Mouse (Mus musculus) hindbrain, postnatal 0 days (tissue): ENCODE data around the gene Glt1d1. TPM values are rescaled to one million over a fixed set of nuclear protein-coding genes. Genes with fewer than 3 reads are reported as not detected.
"Not testable (repeated sequence)": the region's sequence is repeated elsewhere in the genome, so short reads cannot be mapped to it uniquely, and the experiment has no call there.

Source experiments
- ATAC-seq: fragments of 200-750 bp; cut with Nextera tagmentation; 2 replicates; pipeline ENCODE4 v1.8.0; 2017; ENCODE audit warnings: mild to moderate bottlenecking, moderate TSS enrichment, moderate library complexity
- DNase-seq: peaks from one replicate; pipeline ENCODE4 v3.0.0-alpha.2; 2015; ENCODE audit warnings: low spot score
- H3K27ac ChIP-seq: fragments of 300-500 bp; sonication (generic); 2 replicates; pipeline ENCODE4 v1.5.1; 2014; ENCODE audit warnings: mild to moderate bottlenecking
- H3K27me3 ChIP-seq: fragments of 300-500 bp; sonication (generic); 2 replicates; pipeline ENCODE4 v1.6.1; 2014; ENCODE audit warnings: low read length, mixed read lengths; ENCODE audit not compliant: insufficient read depth
- H3K36me3 ChIP-seq: fragments of 300-500 bp; sonication (generic); 2 replicates; pipeline ENCODE4 v1.6.1; 2014; ENCODE audit warnings: low read length, mixed read lengths; ENCODE audit not compliant: insufficient read depth
- H3K4me1 ChIP-seq: fragments of 300-500 bp; sonication (generic); 2 replicates; pipeline ENCODE4 v1.6.1; 2014; ENCODE audit warnings: antibody characterized with exemption, low read length, mixed read lengths; ENCODE audit not compliant: insufficient read depth
- H3K4me2 ChIP-seq: fragments of 300-500 bp; sonication (generic); 2 replicates; pipeline ENCODE4 v1.6.1; 2014; ENCODE audit warnings: low read depth, mild to moderate bottlenecking, low read length, moderate library complexity, mixed read lengths
- H3K4me3 ChIP-seq: fragments of 300-500 bp; sonication (generic); 2 replicates; pipeline ENCODE4 v1.5.1; 2014; ENCODE audit warnings: low read length
- H3K9ac ChIP-seq: fragments of 300-500 bp; sonication (generic); replicated peaks from 2 replicates; pipeline ENCODE4 v1.6.1; 2014; ENCODE audit warnings: mild to moderate bottlenecking, low read length, moderate library complexity, mixed read lengths
- H3K9me3 ChIP-seq: fragments of 300-500 bp; sonication (generic); 2 replicates; pipeline ENCODE4 v1.6.1; 2016; ENCODE audit warnings: low read length, mixed read lengths
- CTCF ChIP-seq: IDR thresholded peaks from 2 replicates; pipeline ENCODE4 v1.5.1; 2016; ENCODE audit warnings: antibody characterized with exemption, control low read depth, low read depth
- WGBS: fragments of 180-500 bp; shearing (Covaris S2); extraction: QIAGEN DNeasy Blood & Tissue Kit; methylation state at CpG from one replicate; pipeline ENCODE4 v1.1.7; 2014; 5-methylcytosine and 5-hydroxymethylcytosine counted together
- polyA plus RNA-seq: library from polyadenylated mRNA; unstranded; fragments of >200 nt; fragmentation: Nextera tagmentation; extraction: Ambion mirVana; gene quantifications from 2 replicates; pipeline ENCODE4 v1.2.1, GENCODE M21; 2015
- total RNA-seq: library from RNA; depleted of rRNA; stranded (reverse); fragments of >200 nt; gene quantifications from 2 replicates; pipeline ENCODE4 v1.2.3, GENCODE M21; 2014

Glt1d1 gene
- total and polyA plus RNA-seq, 2 experiments from 2014 or later, result 2.9 to 8.9 TPM

- Histone ChIP-seq H3K27ac (no peak overlapping the region), H3K4me3 (no peak overlapping the region), H3K4me1 (no peaks in the 10 kb centered on the region), H3K36me3 (no peaks in the 10 kb centered on the region), H3K9me3 (no peaks in the 10 kb centered on the region), H3K4me2 (no peak overlapping the region), H3K27me3 (no peaks in the 10 kb centered on the region), H3K9ac (no peak overlapping the region)
- DNase-seq (no peak), ATAC-seq (no peak)
- 89% methylated on average over 2 of the region's 2 CpGs for WGBS
- no peak for TF ChIP-seq CTCF
Measured at GRCm38 (mm10) chr5:127730351-127730750, 98.3 kb downstream of the Glt1d1 start.

GRCm38 (mm10) chr5:127741331-127741730 lies 109.3 kb downstream of the Glt1d1 start:
- Histone ChIP-seq H3K27ac (no peak overlapping the region), H3K9ac (no peak overlapping the region), H3K4me2 (0 out of 2 replicates have a peak overlapping the region, but pooled peaks have one; percentile 23), H3K4me1 (no peaks in the 10 kb centered on the region), H3K27me3 (no peaks in the 10 kb centered on the region), H3K9me3 (no peaks in the 10 kb centered on the region), H3K36me3 (no peaks in the 10 kb centered on the region), H3K4me3 (no peak overlapping the region)
- WGBS, result 44% methylated on average over 16 of the region's 16 CpGs
- ATAC-seq, result no peak
- no peak for TF ChIP-seq CTCF
- peak; percentile 70 for DNase-seq

GRCm38 (mm10) chr5:127749540-127749939 lies 117.5 kb downstream of the Glt1d1 start:
- H3K9me3 ChIP-seq, H3K27ac ChIP-seq, H3K4me2 ChIP-seq, ATAC-seq, DNase-seq, H3K4me3 ChIP-seq, H3K9ac ChIP-seq, H3K27me3 ChIP-seq, H3K36me3 ChIP-seq: not testable (repeated sequence)
- 85% methylated on average over 3 of the region's 3 CpGs for WGBS
- TF ChIP-seq CTCF, result 0 out of 2 replicates have a peak, but pooled peaks have one; percentile 8
- peaks cover 11% of the 10 kb centered on the region; the same call in 1 of the 2 replicates for H3K4me1 ChIP-seq

GRCm38 (mm10) chr5:127751262-127751975 lies 119.4 kb downstream of the Glt1d1 start:
- DNase-seq, result peak; percentile 71
- 23% methylated on average over 20 of the region's 20 CpGs for WGBS
- Histone ChIP-seq H3K9me3 (no peaks in the 10 kb centered on the region), H3K4me3 (no peak overlapping the region), H3K27me3 (no peaks in the 10 kb centered on the region), H3K36me3 (no peaks in the 10 kb centered on the region), H3K9ac (no peak overlapping the region), H3K4me2 (peak overlapping the region; percentile 31), H3K27ac (no peak overlapping the region), H3K4me1 (peaks cover 11% of the 10 kb centered on the region; the same call in 1 of the 2 replicates)
- peak; percentile 66; the same call in 1 of the 2 replicates for ATAC-seq
- no peak; the same call in 1 of the 2 replicates for TF ChIP-seq CTCF

- H3K36me3 ChIP-seq, result no peaks in the 10 kb centered on the region
- TF ChIP-seq CTCF, result no peak
- H3K4me3 ChIP-seq, result no peak overlapping the region
- DNase-seq (peak; percentile 32), ATAC-seq (peak; percentile 55)
- H3K4me2 ChIP-seq, result no peak overlapping the region
- H3K4me1 ChIP-seq, result peaks cover 11% of the 10 kb centered on the region; the same call in 1 of the 2 replicates
- H3K9me3 ChIP-seq, result no peaks in the 10 kb centered on the region
- H3K9ac ChIP-seq, result no peak overlapping the region
- H3K27ac ChIP-seq, result no peak overlapping the region; the same call in 1 of the 2 replicates
- H3K27me3 ChIP-seq, result no peaks in the 10 kb centered on the region
- 64% methylated on average over 4 of the region's 4 CpGs for WGBS
Measured at GRCm38 (mm10) chr5:127755594-127755993, 123.5 kb downstream of the Glt1d1 start.

- 65% methylated on average over 3 of the region's 3 CpGs for WGBS
- TF ChIP-seq CTCF, result no peak
- no peaks in the 10 kb centered on the region for H3K9me3 ChIP-seq
- peak; percentile 40 for DNase-seq
- peak; percentile 30; the same call in 1 of the 2 replicates for ATAC-seq
- H3K4me2 ChIP-seq, result no peak overlapping the region
- H3K9ac ChIP-seq, result no peak overlapping the region
- no peaks in the 10 kb centered on the region for H3K27me3 ChIP-seq
- H3K4me1 ChIP-seq, result peaks cover 9% of the 10 kb centered on the region; the same call in 1 of the 2 replicates
- no peaks in the 10 kb centered on the region for H3K36me3 ChIP-seq
- no peak overlapping the region for H3K27ac ChIP-seq
- no peak overlapping the region for H3K4me3 ChIP-seq
Measured at GRCm38 (mm10) chr5:127756011-127756410, 123.9 kb downstream of the Glt1d1 start.
